Mouse (Mus musculus) heart, embryonic 13.5 days (tissue): Measurements from ENCODE around the gene Adarb2. TPM values are rescaled to one million over a fixed set of nuclear protein-coding genes. Genes with fewer than 3 reads are reported as not detected.
A peak's percentile ranks its signal among the peaks of the same experiment; 100 is the strongest.

ENCODE experiments used
- ATAC-seq: fragments of 200-750 bp; cut with Nextera tagmentation; 2 replicates; pipeline ENCODE4 v1.8.0; 2017; ENCODE audit warnings: moderate TSS enrichment; ENCODE audit not compliant: insufficient number of reproducible peaks, low FRiP score, low TSS enrichment; ENCODE audit errors: extremely low read depth
- H3K27ac ChIP-seq: fragments of 300-500 bp; sonication (generic); replicated peaks from 2 replicates; pipeline ENCODE4 v1.5.1; 2015; ENCODE audit warnings: moderate library complexity, mild to moderate bottlenecking, inconsistent platforms
- H3K27me3 ChIP-seq: fragments of 300-500 bp; sonication (generic); replicated peaks from 2 replicates; pipeline ENCODE4 v1.6.1; 2015; ENCODE audit warnings: mild to moderate bottlenecking, inconsistent platforms
- H3K36me3 ChIP-seq: fragments of 300-500 bp; sonication (generic); 2 replicates; pipeline ENCODE4 v1.6.1; 2015; ENCODE audit warnings: mild to moderate bottlenecking, inconsistent platforms
- H3K4me1 ChIP-seq: fragments of 300-500 bp; sonication (generic); 2 replicates; pipeline ENCODE4 v1.6.1; 2015; ENCODE audit warnings: inconsistent platforms
- H3K4me2 ChIP-seq: fragments of 300-500 bp; sonication (generic); 2 replicates; pipeline ENCODE4 v1.6.1; 2015; ENCODE audit warnings: inconsistent platforms, mild to moderate bottlenecking, moderate library complexity
- H3K4me3 ChIP-seq: fragments of 300-500 bp; sonication (generic); 2 replicates; pipeline ENCODE4 v1.5.1; 2015; ENCODE audit warnings: moderate library complexity, mild to moderate bottlenecking, inconsistent platforms
- H3K9ac ChIP-seq: fragments of 300-500 bp; sonication (generic); 2 replicates; pipeline ENCODE4 v1.6.1; 2015; ENCODE audit warnings: inconsistent platforms, mild to moderate bottlenecking, moderate library complexity
- H3K9me3 ChIP-seq: fragments of 300-500 bp; sonication (generic); 2 replicates; pipeline ENCODE4 v1.6.1; 2016; ENCODE audit warnings: inconsistent platforms
- WGBS: fragments of 180-500 bp; shearing (Covaris S2); methylation state at CpG from one replicate; pipeline ENCODE4 v1.1.7; 2015; ENCODE audit warnings: mixed read lengths; 5-methylcytosine and 5-hydroxymethylcytosine counted together
- polyA plus RNA-seq: library from polyadenylated mRNA; unstranded; fragments of >200 nt; fragmentation: Nextera tagmentation; extraction: Ambion mirVana; gene quantifications from 2 replicates; pipeline ENCODE4 v1.2.1, GENCODE M21; 2015

Gene Adarb2
- 0.22 and 0.27 TPM in 2 replicates for polyA plus RNA-seq

DNA sequence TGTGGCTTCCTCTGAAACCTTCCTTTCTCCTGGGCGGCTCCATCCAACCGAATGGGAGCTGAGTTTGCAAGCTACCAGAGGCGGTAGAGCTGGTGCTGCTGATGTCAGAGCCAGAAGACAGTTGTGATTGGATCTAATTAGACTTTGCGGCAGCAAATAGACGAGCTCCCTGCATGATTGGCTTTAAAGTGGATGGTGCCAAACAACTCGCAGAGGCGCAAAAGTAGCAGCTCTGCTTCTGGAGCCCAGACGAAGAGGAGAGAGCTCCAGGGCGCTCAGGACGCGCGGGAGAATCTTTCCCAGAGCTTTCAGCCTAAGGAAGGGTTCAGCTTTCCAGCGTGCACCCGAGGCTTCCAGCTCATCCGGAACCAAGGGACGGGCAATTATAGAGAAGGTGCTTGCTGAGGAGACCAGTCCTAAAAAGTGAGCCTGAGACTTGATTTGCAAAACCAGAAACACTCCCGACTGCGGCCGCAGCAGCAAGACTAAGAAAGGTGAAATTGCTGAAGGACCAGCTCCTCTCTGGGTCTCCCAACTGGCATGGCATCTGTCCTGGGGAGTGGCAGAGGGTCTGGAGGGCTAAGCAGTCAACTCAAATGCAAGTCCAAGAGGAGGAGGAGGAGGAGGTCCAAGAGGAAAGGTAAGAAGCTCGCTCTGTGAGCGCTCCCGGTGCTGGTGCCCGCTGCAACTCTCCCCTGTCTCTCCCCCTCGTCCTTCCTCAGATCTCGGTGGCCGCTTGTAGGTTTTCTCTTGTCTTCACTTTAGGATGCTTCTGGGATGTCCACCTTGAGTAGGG, at the start of gene Adarb2:
Gene Adarb2, plus strand, starts transcription at position 186 of the 796 bp plus-strand sequence.
- peaks cover 49% of the 10 kb centered on the region for H3K27me3 ChIP-seq
- peaks cover 7% of the 10 kb centered on the region; the same call in 1 of the 2 replicates for H3K4me1 ChIP-seq
- no peaks in the 10 kb centered on the region for H3K36me3 ChIP-seq
- under 1% methylated on average over 26 of the region's 26 CpGs for WGBS
- peak within 1 kb of the TSS; percentile 45 for H3K4me3 ChIP-seq
- no peak for ATAC-seq
- H3K9me3 ChIP-seq = no peaks in the 10 kb centered on the region
- no peak within 1 kb of the TSS for H3K27ac ChIP-seq
- peak within 1 kb of the TSS; percentile 73 for H3K4me2 ChIP-seq
- peak within 1 kb of the TSS; percentile 59 for H3K9ac ChIP-seq

DNA sequence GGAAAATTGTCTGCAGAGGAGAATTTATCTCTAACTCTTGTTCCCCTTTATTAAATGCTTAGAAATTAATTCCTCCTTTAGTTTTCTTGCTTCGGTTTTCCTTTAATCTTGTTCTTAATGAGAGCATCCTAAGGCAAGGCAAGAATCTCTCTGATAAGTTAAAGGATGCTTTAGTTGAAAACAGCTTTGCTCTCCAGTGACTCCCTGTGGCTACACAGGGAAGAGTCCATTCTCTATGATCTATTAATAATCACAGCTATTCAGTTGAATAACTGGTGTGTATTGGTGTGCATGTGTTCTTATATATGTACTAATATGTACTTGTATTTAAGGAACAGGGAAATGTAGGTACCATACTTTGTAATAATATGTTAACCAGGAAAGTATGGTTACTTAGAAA, 28.9 kb upstream of the Adarb2 start:
- no peaks in the 10 kb centered on the region for H3K27me3 ChIP-seq
- H3K4me2 ChIP-seq = no peak overlapping the region
- H3K27ac ChIP-seq = no peak overlapping the region
- no peak for ATAC-seq
- H3K4me3 ChIP-seq = no peak overlapping the region
- 47% methylated on average over 1 of the region's 1 CpGs for WGBS
- H3K4me1 ChIP-seq = no peaks in the 10 kb centered on the region
- H3K9me3 ChIP-seq = no peaks in the 10 kb centered on the region
- no peak overlapping the region for H3K9ac ChIP-seq
- no peaks in the 10 kb centered on the region for H3K36me3 ChIP-seq

DNA sequence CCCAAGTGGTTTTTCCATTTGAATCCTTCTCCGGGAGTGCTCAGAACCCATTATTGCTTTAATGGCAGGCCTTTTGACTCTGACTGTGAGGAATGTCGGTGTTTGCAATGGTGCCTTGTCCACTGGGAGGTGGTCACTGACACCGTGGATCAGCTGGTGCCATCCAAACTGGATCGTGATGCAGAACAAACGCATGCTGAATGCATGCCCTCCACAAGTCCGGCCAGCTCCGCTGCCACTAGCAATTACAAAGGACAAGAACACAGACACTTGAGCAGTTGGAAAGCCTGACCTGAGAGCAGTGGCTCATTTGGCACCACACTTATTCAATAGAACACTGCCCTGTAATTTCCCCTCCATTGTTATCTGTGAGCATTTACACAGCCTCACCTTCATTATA, 10.7 kb upstream of the Adarb2 start:
- WGBS = 66% methylated on average over 7 of the region's 7 CpGs

DNA sequence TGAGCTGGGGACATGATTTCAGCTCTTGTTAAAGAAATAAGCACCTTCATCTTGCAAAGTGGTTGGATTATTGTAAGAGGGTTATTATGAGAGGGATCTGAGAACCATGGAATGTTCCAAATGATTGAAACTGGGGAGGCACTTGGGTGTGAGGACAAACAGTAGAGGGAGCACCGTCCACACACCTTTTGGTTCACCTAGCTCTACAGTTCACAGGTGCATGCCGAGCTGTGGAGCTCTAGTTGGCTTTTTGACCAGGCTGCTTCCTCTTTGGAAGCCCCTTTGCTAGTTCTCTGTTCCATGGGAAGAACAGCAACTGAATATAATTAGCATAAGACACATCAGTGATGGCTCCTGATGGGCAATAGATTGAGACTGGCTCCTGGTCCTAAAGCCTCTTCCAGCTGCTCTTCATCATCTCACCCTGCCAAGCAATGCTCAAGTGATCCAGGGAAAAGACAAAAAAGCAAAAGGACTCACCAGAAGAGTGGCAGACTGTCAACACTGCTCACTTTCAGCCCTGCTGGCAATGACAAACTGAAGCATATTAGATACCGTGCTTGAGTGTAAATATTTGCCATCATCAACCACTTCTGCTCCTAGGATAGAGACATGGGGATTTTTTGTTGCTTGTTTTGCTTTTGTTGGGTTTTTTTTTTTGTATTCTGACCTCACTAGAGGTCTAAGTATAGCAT, 3.3 kb upstream of the Adarb2 start:
- H3K4me3 ChIP-seq = no peak overlapping the region
- H3K9ac ChIP-seq = no peak overlapping the region
- whole genome bisulfite sequencing = 36% methylated on average over 3 of the region's 3 CpGs
- H3K4me1 ChIP-seq = 0 out of 2 replicates have a peak, but pooled peaks cover 3% of the 10 kb centered on the region
- peaks cover 31% of the 10 kb centered on the region for H3K27me3 ChIP-seq
- H3K4me2 ChIP-seq = no peak overlapping the region
- no peak for ATAC-seq
- no peak overlapping the region for H3K27ac ChIP-seq
- no peaks in the 10 kb centered on the region for H3K36me3 ChIP-seq
- no peaks in the 10 kb centered on the region for H3K9me3 ChIP-seq

More for the DNA sequence above, 10.7 kb upstream of the Adarb2 start:
- ATAC-seq = no peak
- no peak overlapping the region for H3K4me2 ChIP-seq
- H3K36me3 ChIP-seq = no peaks in the 10 kb centered on the region
- H3K27ac ChIP-seq = no peak overlapping the region
- no peak overlapping the region for H3K4me3 ChIP-seq
- no peaks in the 10 kb centered on the region for H3K9me3 ChIP-seq
- no peaks in the 10 kb centered on the region for H3K27me3 ChIP-seq
- H3K4me1 ChIP-seq = no peaks in the 10 kb centered on the region
- H3K9ac ChIP-seq = no peak overlapping the region

DNA sequence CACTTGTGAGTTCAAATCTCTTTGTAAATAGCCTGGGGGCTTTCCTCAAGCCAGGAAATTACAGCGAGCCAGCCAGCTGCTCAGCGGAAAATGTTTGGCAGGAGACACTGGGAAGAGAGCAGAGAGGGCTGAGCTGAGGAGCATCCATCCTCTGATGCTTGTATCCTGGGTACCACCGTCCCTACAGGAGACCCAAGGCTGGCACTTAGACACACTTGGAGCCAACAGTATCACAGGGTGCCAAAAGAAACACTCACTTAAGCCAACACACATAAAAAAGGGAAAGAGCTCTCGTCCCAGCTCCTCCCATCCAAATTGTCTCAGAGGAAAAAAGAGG, 779 bp downstream of the Adarb2 start:
- Histone ChIP-seq H3K4me2 (peak overlapping the region; percentile 73), H3K4me3 (peak overlapping the region; percentile 45), H3K9ac (no peak overlapping the region), H3K4me1 (peaks cover 7% of the 10 kb centered on the region; the same call in 1 of the 2 replicates), H3K9me3 (no peaks in the 10 kb centered on the region), H3K27ac (no peak overlapping the region), H3K36me3 (no peaks in the 10 kb centered on the region), H3K27me3 (peaks cover 49% of the 10 kb centered on the region)
- 4% methylated on average over 4 of the region's 4 CpGs for WGBS
- ATAC-seq = no peak

DNA sequence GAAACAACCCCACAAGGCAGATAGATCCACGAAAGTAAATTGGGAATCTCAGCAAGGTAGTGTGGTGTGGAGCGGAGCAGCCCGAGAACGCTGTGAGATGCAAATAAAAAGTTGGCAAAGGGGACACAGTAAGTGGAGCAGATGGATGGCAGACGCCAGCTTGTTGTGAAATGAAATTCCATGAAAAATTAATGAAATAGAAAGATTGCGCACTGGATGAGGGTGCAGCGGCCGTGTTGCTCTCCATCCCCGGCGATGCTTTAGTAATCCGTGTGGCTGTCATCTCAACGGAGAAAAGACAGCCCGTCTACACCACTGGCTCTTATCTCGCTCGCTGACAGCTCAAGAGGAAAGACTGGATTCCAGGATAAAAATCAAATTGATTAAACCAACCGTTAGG, 4.7 kb downstream of the Adarb2 start:
- H3K36me3 ChIP-seq = no peaks in the 10 kb centered on the region
- H3K27me3 ChIP-seq = peaks cover 38% of the 10 kb centered on the region
- H3K9ac ChIP-seq = no peak overlapping the region
- H3K9me3 ChIP-seq = no peaks in the 10 kb centered on the region
- H3K27ac ChIP-seq = no peak overlapping the region
- ATAC-seq = no peak
- H3K4me1 ChIP-seq = peaks cover 7% of the 10 kb centered on the region; the same call in 1 of the 2 replicates
- 36% methylated on average over 16 of the region's 16 CpGs for WGBS
- no peak overlapping the region for H3K4me2 ChIP-seq
- H3K4me3 ChIP-seq = no peak overlapping the region

DNA sequence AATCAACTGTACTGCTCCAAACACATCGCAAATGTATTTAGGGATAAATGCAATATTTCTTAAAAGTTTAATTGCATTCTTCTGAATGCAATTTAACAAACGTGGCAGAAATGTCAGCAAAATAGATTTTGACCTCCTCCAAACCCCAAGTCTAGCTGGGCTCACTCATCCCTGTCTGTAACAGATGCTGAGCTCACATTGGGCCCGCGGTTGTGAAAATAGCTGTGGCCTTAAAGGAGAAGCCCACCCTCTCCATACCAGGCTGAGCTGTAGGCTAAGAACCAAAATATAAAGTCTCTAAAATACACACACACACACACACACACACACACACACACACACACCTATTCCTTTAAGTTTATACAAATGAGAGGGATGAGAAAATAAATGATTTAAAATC, 8.1 kb downstream of the Adarb2 start:
- Histone ChIP-seq H3K4me2 (no peak overlapping the region), H3K9ac (no peak overlapping the region), H3K4me3 (no peak overlapping the region), H3K27me3 (peaks cover 13% of the 10 kb centered on the region; the same call in 1 of the 2 replicates), H3K27ac (no peak overlapping the region), H3K4me1 (peaks cover 4% of the 10 kb centered on the region; the same call in 1 of the 2 replicates), H3K36me3 (no peaks in the 10 kb centered on the region), H3K9me3 (no peaks in the 10 kb centered on the region)
- 63% methylated on average over 4 of the region's 4 CpGs for WGBS
- ATAC-seq = no peak

DNA sequence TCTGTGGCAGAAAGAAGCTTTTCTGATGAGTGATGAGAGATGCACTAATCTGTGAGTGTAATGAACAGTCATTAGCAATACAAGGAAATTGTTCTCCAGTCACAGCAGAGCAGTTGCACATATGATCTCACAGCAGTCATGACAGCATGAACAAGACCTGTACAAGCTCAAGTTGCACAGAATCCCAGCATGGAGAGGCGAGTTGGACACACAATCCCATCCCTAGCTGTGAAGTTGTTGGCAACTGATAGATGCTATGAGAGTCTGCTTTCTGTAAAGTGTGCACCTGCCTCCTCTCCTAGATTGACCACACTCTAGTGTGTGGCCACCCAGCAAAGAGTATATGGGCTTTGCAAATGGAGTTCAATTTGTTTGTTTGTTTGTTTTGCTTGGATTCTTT, 36.2 kb downstream of the Adarb2 start:
- Histone ChIP-seq H3K9ac (no peak overlapping the region), H3K9me3 (no peaks in the 10 kb centered on the region), H3K27me3 (no peaks in the 10 kb centered on the region), H3K4me3 (no peak overlapping the region), H3K36me3 (no peaks in the 10 kb centered on the region), H3K4me1 (no peaks in the 10 kb centered on the region), H3K4me2 (no peak overlapping the region), H3K27ac (no peak overlapping the region)
- 51% methylated on average over 1 of the region's 1 CpGs for WGBS
- ATAC-seq = no peak

DNA sequence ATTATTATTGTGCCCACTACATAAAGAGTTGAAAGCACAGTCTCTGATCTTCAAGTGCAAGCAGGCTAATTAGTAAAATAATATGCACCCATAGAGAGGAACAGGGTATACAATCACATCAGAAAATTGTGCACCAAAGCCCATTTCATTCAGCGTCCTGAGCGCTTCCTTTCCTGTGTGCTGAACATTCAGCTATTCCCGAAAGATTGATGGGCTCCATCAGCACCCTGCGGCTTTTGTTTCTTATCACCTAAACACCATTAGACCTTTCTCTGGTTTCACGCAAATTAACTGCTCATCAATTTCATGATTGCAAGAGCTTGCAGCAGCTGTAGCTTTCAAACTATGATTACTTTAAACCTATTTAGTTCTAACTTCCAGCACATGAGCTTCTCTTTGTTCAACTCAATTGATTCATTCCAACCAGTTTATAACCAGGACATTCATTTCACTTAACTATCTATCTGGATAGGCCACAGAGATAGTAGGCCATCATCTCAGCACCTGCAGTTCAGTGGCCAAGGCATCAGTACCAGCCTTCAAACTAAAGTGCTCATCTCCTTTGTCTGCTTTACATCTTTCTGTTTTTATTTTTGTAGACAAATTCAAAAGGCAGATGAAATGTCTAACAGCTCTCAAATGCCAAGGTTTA, 45.5 kb downstream of the Adarb2 start:
- Histone ChIP-seq H3K9me3 (no peaks in the 10 kb centered on the region), H3K9ac (no peak overlapping the region), H3K4me3 (no peak overlapping the region), H3K27ac (no peak overlapping the region), H3K4me1 (no peaks in the 10 kb centered on the region), H3K27me3 (no peaks in the 10 kb centered on the region), H3K4me2 (no peak overlapping the region), H3K36me3 (no peaks in the 10 kb centered on the region)
- no peak for ATAC-seq
- WGBS = 54% methylated on average over 5 of the region's 5 CpGs

DNA sequence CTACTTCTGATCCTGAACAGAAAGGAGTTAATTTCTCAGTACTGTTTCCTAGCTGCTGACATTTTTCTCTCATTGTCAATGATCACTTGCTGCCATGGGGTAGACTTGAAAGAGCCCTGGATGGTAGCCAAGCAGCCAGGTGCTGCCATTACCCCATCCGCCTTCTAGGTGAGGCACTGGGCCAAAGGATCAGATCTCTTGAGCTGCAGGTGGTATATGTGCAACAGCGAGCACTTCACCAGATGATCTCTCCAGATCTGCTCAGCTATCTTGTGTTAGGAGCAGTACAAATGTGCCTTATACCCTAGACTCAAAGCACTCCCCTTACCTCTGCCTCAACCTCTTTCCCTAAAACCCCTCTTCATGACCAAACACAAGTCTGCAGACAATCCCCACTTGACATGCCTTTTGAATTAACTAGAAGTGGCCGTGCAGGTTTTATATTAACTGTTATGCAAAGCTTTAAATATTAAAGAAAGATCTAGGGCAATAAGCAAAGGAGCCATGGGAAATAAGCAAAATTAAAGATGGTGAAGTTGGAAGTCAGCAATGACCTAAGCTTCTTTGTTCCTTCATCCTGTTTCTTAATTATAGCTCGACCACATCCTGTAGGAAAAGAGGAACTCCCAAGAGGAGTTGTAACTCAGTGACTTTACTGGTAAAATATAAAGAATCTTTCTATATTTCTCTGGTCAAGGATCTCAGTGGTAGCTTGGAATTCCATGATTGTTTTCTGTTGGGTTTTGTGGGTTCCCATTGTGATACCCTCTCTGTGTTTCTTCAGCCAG, 69.7 kb downstream of the Adarb2 start:
- no peaks in the 10 kb centered on the region for H3K27me3 ChIP-seq
- H3K4me1 ChIP-seq = no peaks in the 10 kb centered on the region
- 59% methylated on average over 4 of the region's 4 CpGs for WGBS
- H3K4me3 ChIP-seq = no peak overlapping the region
- no peak overlapping the region for H3K4me2 ChIP-seq
- H3K36me3 ChIP-seq = no peaks in the 10 kb centered on the region
- no peak overlapping the region for H3K27ac ChIP-seq
- no peaks in the 10 kb centered on the region for H3K9me3 ChIP-seq
- ATAC-seq = no peak
- no peak overlapping the region for H3K9ac ChIP-seq

DNA sequence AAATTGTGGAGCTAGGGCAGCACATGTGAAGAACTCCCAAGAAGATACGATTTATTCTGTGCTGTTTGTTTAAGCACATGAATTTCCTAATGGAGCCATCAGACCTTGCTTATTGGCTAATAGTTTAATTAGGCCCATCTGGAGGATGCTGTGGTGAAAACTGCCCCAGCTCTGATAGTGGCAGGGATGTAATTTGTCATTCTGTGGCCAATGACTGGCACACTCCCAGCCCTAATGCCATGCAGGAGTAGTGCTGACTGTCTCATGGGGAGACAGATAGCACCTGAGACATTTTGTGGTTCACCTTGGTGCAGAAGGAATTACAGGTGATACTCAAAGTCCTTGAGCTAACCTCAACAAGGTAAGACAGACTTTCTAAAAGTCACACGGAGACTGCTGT, 80.5 kb downstream of the Adarb2 start:
- H3K4me2 ChIP-seq = no peak overlapping the region
- H3K9me3 ChIP-seq = no peaks in the 10 kb centered on the region
- 74% methylated on average over 2 of the region's 2 CpGs for WGBS
- H3K36me3 ChIP-seq = no peaks in the 10 kb centered on the region
- ATAC-seq = no peak
- H3K9ac ChIP-seq = no peak overlapping the region
- no peaks in the 10 kb centered on the region for H3K4me1 ChIP-seq
- no peak overlapping the region for H3K27ac ChIP-seq
- H3K27me3 ChIP-seq = no peaks in the 10 kb centered on the region
- no peak overlapping the region for H3K4me3 ChIP-seq
